Mouse (Mus musculus) hindbrain, postnatal 0 days (tissue): Measurements from ENCODE around the gene Exoc3l2. TPM values are rescaled to one million over a fixed set of nuclear protein-coding genes. Genes with fewer than 3 reads are reported as not detected.

ENCODE experiments used
- ATAC-seq: fragments of 200-750 bp; cut with Nextera tagmentation; 2 replicates; pipeline ENCODE4 v1.8.0; 2017; ENCODE audit warnings: mild to moderate bottlenecking, moderate TSS enrichment, moderate library complexity
- DNase-seq: peaks from one replicate; pipeline ENCODE4 v3.0.0-alpha.2; 2015; ENCODE audit warnings: low spot score
- H3K27ac ChIP-seq: fragments of 300-500 bp; sonication (generic); 2 replicates; pipeline ENCODE4 v1.5.1; 2014; ENCODE audit warnings: mild to moderate bottlenecking
- H3K27me3 ChIP-seq: fragments of 300-500 bp; sonication (generic); 2 replicates; pipeline ENCODE4 v1.6.1; 2014; ENCODE audit warnings: low read length, mixed read lengths; ENCODE audit not compliant: insufficient read depth
- H3K36me3 ChIP-seq: fragments of 300-500 bp; sonication (generic); 2 replicates; pipeline ENCODE4 v1.6.1; 2014; ENCODE audit warnings: low read length, mixed read lengths; ENCODE audit not compliant: insufficient read depth
- H3K4me1 ChIP-seq: fragments of 300-500 bp; sonication (generic); 2 replicates; pipeline ENCODE4 v1.6.1; 2014; ENCODE audit warnings: antibody characterized with exemption, low read length, mixed read lengths; ENCODE audit not compliant: insufficient read depth
- H3K4me2 ChIP-seq: fragments of 300-500 bp; sonication (generic); 2 replicates; pipeline ENCODE4 v1.6.1; 2014; ENCODE audit warnings: low read depth, mild to moderate bottlenecking, low read length, moderate library complexity, mixed read lengths
- H3K4me3 ChIP-seq: fragments of 300-500 bp; sonication (generic); 2 replicates; pipeline ENCODE4 v1.5.1; 2014; ENCODE audit warnings: low read length
- H3K9ac ChIP-seq: fragments of 300-500 bp; sonication (generic); replicated peaks from 2 replicates; pipeline ENCODE4 v1.6.1; 2014; ENCODE audit warnings: mild to moderate bottlenecking, low read length, moderate library complexity, mixed read lengths
- H3K9me3 ChIP-seq: fragments of 300-500 bp; sonication (generic); 2 replicates; pipeline ENCODE4 v1.6.1; 2016; ENCODE audit warnings: low read length, mixed read lengths
- CTCF ChIP-seq: IDR thresholded peaks from 2 replicates; pipeline ENCODE4 v1.5.1; 2016; ENCODE audit warnings: antibody characterized with exemption, control low read depth, low read depth
- WGBS: fragments of 180-500 bp; shearing (Covaris S2); extraction: QIAGEN DNeasy Blood & Tissue Kit; methylation state at CpG from one replicate; pipeline ENCODE4 v1.1.7; 2014; 5-methylcytosine and 5-hydroxymethylcytosine counted together
- polyA plus RNA-seq: library from polyadenylated mRNA; unstranded; fragments of >200 nt; fragmentation: Nextera tagmentation; extraction: Ambion mirVana; gene quantifications from 2 replicates; pipeline ENCODE4 v1.2.1, GENCODE M21; 2015
- total RNA-seq: library from RNA; depleted of rRNA; stranded (reverse); fragments of >200 nt; gene quantifications from 2 replicates; pipeline ENCODE4 v1.2.3, GENCODE M21; 2014

Exoc3l2 gene
- total and polyA plus RNA-seq, 2 experiments from 2014 or later = 1.3 to 2.3 TPM

DNA sequence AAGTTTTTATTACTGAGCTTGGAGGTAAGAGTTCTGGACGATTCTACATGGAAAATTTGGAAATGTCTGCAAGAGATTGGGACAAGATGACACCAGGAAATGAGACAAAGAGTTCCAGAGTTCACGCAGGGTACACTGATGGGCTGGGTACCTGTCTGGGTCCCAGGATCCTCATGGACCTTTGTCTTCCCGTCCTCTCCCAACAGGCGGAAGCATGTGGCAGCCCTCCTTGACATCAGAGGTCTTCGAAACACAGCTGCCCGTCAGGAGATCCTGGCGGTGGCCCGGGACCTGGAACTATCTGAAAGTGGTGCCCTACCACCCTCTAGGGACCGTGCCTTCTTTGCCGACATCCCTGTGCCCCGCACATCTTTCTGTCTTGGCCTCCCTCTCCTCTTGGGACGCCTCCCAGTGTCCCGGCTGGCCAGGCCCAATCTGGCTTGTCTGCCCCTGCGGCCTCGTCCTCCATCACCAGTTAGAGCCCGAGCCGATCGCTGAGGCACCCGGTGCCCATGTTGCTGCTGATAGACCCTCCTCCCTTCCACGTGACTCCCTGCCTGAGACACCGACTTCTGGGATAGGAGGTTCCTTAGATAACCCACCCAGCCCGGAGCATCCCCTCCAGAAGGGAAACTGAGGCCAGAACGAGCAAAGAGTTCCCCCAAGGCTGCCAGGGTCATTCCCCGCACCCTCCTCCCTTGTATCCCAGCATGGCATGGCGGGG lies 31.8 kb downstream of the Exoc3l2 start:
- 79% methylated on average over 25 of the region's 25 CpGs for WGBS
- Histone ChIP-seq H3K9ac (no peak overlapping the region), H3K36me3 (no peaks in the 10 kb centered on the region), H3K27ac (no peak overlapping the region), H3K27me3 (peaks cover 15% of the 10 kb centered on the region; the same call in 1 of the 2 replicates), H3K4me2 (no peak overlapping the region), H3K4me3 (no peak overlapping the region), H3K9me3 (no peaks in the 10 kb centered on the region), H3K4me1 (no peaks in the 10 kb centered on the region)
- no peak for TF ChIP-seq CTCF
- ATAC-seq = no peak
- no peak for DNase-seq

DNA sequence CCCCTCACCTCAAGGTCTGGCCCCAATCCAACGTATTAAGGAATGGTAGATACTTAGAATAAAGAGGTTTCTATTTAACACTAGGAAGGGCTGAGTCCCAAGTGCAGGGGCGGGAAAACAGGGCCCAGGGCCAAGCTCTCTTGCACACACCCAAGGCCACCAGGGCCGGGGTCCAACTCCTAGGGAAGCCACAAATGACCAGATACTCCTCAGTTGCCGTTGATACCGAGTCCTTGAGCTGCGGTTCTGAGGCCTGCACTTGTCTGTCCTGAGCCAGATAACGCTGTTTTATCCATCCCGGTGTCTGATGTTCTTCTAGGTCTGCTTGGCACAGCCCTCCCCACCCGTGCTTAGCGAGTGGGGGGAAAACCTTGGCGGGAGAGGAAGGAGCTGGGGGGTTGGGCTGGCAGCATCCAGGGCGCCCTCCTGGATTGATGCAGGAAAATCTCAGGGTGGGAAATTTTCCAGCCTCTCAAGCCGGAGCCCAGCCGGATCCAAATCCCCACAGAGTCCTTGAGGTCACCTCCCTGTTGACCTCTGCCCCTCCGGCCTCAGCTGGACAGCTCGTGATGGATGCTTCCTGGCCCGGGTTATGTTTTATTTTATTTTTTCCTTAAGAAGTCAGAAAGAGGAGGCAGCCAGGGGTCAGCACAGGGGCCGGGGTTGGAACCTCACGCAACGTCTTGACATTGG lies 32.5 kb downstream of the Exoc3l2 start:
- 61% methylated on average over 20 of the region's 20 CpGs for WGBS
- Histone ChIP-seq H3K4me1 (no peaks in the 10 kb centered on the region), H3K9me3 (no peaks in the 10 kb centered on the region), H3K27ac (no peak overlapping the region), H3K4me2 (no peak overlapping the region), H3K36me3 (no peaks in the 10 kb centered on the region), H3K4me3 (no peak overlapping the region), H3K27me3 (peaks cover 11% of the 10 kb centered on the region; the same call in 1 of the 2 replicates), H3K9ac (no peak overlapping the region)
- TF ChIP-seq CTCF = no peak
- DNase-seq (no peak), ATAC-seq (no peak)

DNA sequence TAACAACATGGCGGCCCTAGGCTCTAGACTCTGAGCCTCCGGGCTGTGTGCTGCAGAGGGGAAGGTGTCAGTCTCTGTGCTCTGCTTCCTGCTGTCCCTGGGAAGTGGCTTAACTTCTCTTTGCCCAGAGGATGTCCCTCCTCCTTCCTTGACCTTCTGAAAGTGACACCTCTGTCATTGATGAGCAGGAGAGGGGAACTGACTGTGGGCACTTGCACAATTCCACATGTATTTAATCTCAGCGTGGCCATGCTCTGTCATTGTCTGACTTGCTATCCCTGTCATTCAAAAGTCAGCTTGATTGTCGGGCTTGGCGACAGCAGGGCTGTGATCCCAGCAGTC lies 33.1 kb downstream of the Exoc3l2 start:
- Histone ChIP-seq H3K9ac (no peak overlapping the region), H3K36me3 (no peaks in the 10 kb centered on the region), H3K27ac (no peak overlapping the region), H3K9me3 (no peaks in the 10 kb centered on the region), H3K27me3 (peaks cover 6% of the 10 kb centered on the region; the same call in 1 of the 2 replicates), H3K4me1 (no peaks in the 10 kb centered on the region), H3K4me3 (no peak overlapping the region), H3K4me2 (no peak overlapping the region)
- ATAC-seq (no peak), DNase-seq (no peak)
- 55% methylated on average over 5 of the region's 5 CpGs for whole genome bisulfite sequencing
- TF ChIP-seq CTCF = no peak

DNA sequence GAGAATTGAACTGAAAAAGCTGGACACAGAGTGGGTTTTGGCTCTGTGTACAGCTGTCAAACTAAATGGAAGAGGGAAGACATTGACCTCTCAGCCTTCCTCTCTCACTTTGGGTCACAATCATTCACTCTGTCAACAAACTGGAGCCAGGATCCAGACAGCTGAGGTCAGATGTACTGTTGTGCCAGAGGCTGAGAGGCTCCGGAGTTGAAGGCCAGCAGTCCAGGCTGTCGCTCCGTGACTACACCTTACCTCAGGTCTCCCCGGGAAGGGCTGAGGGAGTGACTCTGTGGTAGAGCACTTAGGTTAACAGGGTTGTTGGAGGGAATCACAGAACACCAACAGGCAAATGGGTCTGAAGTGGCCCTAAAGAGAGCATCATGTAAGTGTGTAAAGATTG lies 35.2 kb downstream of the Exoc3l2 start:
- Histone ChIP-seq H3K4me2 (no peak overlapping the region), H3K36me3 (no peaks in the 10 kb centered on the region), H3K9me3 (no peaks in the 10 kb centered on the region), H3K4me3 (no peak overlapping the region), H3K9ac (no peak overlapping the region), H3K27ac (no peak overlapping the region), H3K27me3 (no peaks in the 10 kb centered on the region), H3K4me1 (no peaks in the 10 kb centered on the region)
- TF ChIP-seq CTCF = no peak
- ATAC-seq (no peak), DNase-seq (no peak)
- WGBS = 89% methylated on average over 4 of the region's 4 CpGs

DNA sequence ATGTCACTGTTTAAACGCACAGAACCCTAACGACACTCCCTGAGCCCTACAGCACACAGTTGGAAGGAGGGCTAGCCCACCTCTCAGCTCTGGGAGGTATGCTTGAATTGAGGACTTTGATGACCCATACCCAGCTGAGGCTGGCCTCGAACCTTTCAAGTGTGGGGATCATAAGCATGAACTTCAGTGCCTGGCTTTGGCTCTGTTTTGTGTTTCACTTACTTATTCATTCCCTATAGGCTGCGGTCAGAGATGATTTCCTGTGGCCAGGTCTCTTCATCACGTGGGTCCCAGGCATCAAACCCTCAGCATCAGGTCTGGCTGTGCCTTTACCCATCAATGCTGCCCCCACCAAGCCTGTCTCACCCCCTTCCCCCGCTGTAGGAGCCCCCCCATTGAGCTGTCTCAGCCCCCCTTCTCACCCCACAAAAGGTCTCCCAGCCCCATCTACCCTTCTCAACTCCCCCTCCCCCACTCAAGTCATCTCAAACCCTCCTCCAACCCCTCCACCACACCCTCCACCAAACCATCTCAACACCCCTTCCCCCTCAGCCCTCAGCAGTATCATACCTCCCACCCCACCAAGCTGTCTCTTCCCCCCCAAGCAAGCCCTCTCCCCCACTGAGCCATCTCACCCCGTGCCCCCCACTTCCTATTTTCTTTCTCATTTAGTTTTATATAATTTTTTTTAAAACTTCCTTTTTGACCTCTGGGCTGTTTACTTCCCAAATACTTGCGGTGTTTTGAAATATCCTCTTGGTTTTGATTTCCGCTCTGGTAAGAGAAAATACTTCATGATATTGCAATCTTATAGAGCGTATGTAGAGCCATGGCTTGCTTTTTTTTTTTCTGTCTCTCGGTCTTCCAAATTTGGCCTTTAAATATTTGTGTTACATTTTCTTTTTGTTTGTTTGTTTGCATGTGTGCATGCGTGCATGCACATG lies 37.6 kb downstream of the Exoc3l2 start:
- 74% methylated on average over 12 of the region's 12 CpGs for WGBS

DNA sequence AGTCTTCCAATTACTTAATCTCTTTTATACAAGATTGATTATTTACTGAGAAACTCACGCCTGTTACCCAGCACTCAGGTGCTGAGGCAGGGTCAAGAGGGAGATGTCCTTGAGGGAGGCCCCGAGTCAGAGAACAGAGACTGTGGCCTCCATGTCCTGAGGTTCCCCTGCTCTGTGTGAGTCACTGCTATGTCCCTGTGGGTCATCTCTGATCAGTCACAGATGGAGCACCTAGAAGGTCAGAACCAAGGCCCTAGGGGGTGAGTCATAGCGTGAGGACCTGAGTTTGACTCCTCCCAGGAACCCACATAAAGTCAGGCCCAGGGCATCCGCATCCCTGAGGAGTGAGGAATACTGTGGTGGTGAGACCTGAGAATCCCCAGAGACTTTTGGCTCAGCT lies 38.5 kb downstream of the Exoc3l2 start:
- Histone ChIP-seq H3K9ac (no peak overlapping the region), H3K4me2 (no peak overlapping the region), H3K9me3 (no peaks in the 10 kb centered on the region), H3K36me3 (no peaks in the 10 kb centered on the region), H3K4me3 (no peak overlapping the region), H3K4me1 (0 out of 2 replicates have a peak, but pooled peaks cover under 1% of the 10 kb centered on the region), H3K27me3 (no peaks in the 10 kb centered on the region), H3K27ac (no peak overlapping the region)
- no peak for DNase-seq
- 79% methylated on average over 4 of the region's 4 CpGs for WGBS
- TF ChIP-seq CTCF = no peak
- no peak for ATAC-seq

More for the DNA sequence above, 37.6 kb downstream of the Exoc3l2 start:
- Histone ChIP-seq H3K27me3 (no peaks in the 10 kb centered on the region), H3K36me3 (no peaks in the 10 kb centered on the region), H3K9ac (no peak overlapping the region), H3K4me3 (no peak overlapping the region), H3K27ac (no peak overlapping the region), H3K4me2 (no peak overlapping the region), H3K9me3 (no peaks in the 10 kb centered on the region), H3K4me1 (no peaks in the 10 kb centered on the region)
- ATAC-seq = no peak
- no peak for DNase-seq
- no peak for TF ChIP-seq CTCF
